Mouse (Mus musculus) lung, embryonic 15.5 days (tissue): ENCODE measurements around the gene Clec2g. TPM values are rescaled to one million over a fixed set of nuclear protein-coding genes. Genes with fewer than 3 reads are reported as not detected.
"Not testable (repeated sequence)": the region's sequence is repeated elsewhere in the genome, so short reads cannot be mapped to it uniquely, and the experiment has no call there.

Experiments used
- ATAC-seq: fragments of 200-750 bp; cut with Nextera tagmentation; 2 replicates; pipeline ENCODE4 v1.8.0; 2017; ENCODE audit warnings: moderate number of reproducible peaks, borderline replicate concordance; ENCODE audit not compliant: low FRiP score, low TSS enrichment; ENCODE audit errors: extremely low read depth
- H3K27ac ChIP-seq: fragments of 300-500 bp; sonication (generic); 2 replicates; pipeline ENCODE4 v1.5.1; 2015; ENCODE audit warnings: moderate library complexity, mild to moderate bottlenecking, inconsistent platforms
- H3K27me3 ChIP-seq: fragments of 300-500 bp; sonication (generic); 2 replicates; pipeline ENCODE4 v1.6.1; 2015; ENCODE audit warnings: inconsistent platforms
- H3K36me3 ChIP-seq: fragments of 300-500 bp; sonication (generic); 2 replicates; pipeline ENCODE4 v1.6.1; 2015; ENCODE audit warnings: inconsistent platforms
- H3K4me1 ChIP-seq: fragments of 300-500 bp; sonication (generic); 2 replicates; pipeline ENCODE4 v1.6.1; 2015; ENCODE audit warnings: inconsistent platforms
- H3K4me2 ChIP-seq: fragments of 300-500 bp; sonication (generic); 2 replicates; pipeline ENCODE4 v1.6.1; 2015; ENCODE audit warnings: inconsistent platforms, mild to moderate bottlenecking, moderate library complexity
- H3K4me3 ChIP-seq: fragments of 300-500 bp; sonication (generic); 2 replicates; pipeline ENCODE4 v1.5.1; 2015; ENCODE audit warnings: mild to moderate bottlenecking, inconsistent platforms
- H3K9ac ChIP-seq: fragments of 300-500 bp; sonication (generic); 2 replicates; pipeline ENCODE4 v1.6.1; 2015; ENCODE audit warnings: inconsistent platforms
- H3K9me3 ChIP-seq: fragments of 300-500 bp; sonication (generic); 2 replicates; pipeline ENCODE4 v1.6.1; 2016; ENCODE audit warnings: inconsistent platforms
- WGBS: fragments of 180-500 bp; shearing (Covaris S2); methylation state at CpG from one replicate; pipeline ENCODE4 v1.1.7; 2015; 5-methylcytosine and 5-hydroxymethylcytosine counted together
- polyA plus RNA-seq: library from polyadenylated mRNA; unstranded; fragments of >200 nt; fragmentation: Nextera tagmentation; extraction: Ambion mirVana; gene quantifications from 2 replicates; pipeline ENCODE4 v1.2.1, GENCODE M21; 2015

The Clec2g gene
- polyA plus RNA-seq, 1 experiment from 2014 or later: not detected

GRCm38 (mm10) chr6:129001392-129001791, 67.2 kb downstream of the Clec2g start:
- H3K4me2 ChIP-seq: no peak overlapping the region
- H3K27me3 ChIP-seq: no peaks in the 10 kb centered on the region
- no peaks in the 10 kb centered on the region for H3K36me3 ChIP-seq
- H3K4me3 ChIP-seq: no peak overlapping the region
- H3K9ac ChIP-seq: no peak overlapping the region
- no peaks in the 10 kb centered on the region for H3K9me3 ChIP-seq
- 81% methylated on average over 2 of the region's 2 CpGs for WGBS
- no peak overlapping the region for H3K27ac ChIP-seq
- no peak for ATAC-seq
- H3K4me1 ChIP-seq: peaks cover 2% of the 10 kb centered on the region; the same call in 1 of the 2 replicates

GRCm38 (mm10) chr6:129008552-129008951, 74.4 kb downstream of the Clec2g start:
- no peaks in the 10 kb centered on the region for H3K36me3 ChIP-seq
- no peak overlapping the region for H3K4me2 ChIP-seq
- no peak overlapping the region for H3K9ac ChIP-seq
- no peak overlapping the region for H3K4me3 ChIP-seq
- H3K27ac ChIP-seq: no peak overlapping the region
- H3K9me3 ChIP-seq: no peaks in the 10 kb centered on the region
- no peak for ATAC-seq
- 84% methylated on average over 8 of the region's 8 CpGs for WGBS
- no peaks in the 10 kb centered on the region for H3K4me1 ChIP-seq
- no peaks in the 10 kb centered on the region for H3K27me3 ChIP-seq

GRCm38 (mm10) chr6:129009846-129010504, 75.8 kb downstream of the Clec2g start:
- ATAC-seq, H3K36me3 ChIP-seq, H3K9me3 ChIP-seq, H3K4me3 ChIP-seq, H3K27me3 ChIP-seq, H3K27ac ChIP-seq, H3K4me1 ChIP-seq, H3K9ac ChIP-seq, H3K4me2 ChIP-seq: not testable (repeated sequence)
- 75% methylated on average over 7 of the region's 7 CpGs for WGBS

- no peaks in the 10 kb centered on the region for H3K36me3 ChIP-seq
- H3K9me3 ChIP-seq: no peaks in the 10 kb centered on the region
- no peak overlapping the region for H3K4me2 ChIP-seq
- no peak overlapping the region for H3K4me3 ChIP-seq
- H3K27ac ChIP-seq: no peak overlapping the region
- 0 out of 2 replicates have a peak, but pooled peaks cover 2% of the 10 kb centered on the region for H3K4me1 ChIP-seq
- H3K9ac ChIP-seq: no peak overlapping the region
- no peaks in the 10 kb centered on the region for H3K27me3 ChIP-seq
- ATAC-seq: no peak
- 93% methylated on average over 3 of the region's 3 CpGs for WGBS
Observed at GRCm38 (mm10) chr6:129010505-129010873, 76.3 kb downstream of the Clec2g start.

- H3K4me3 ChIP-seq, H3K4me1 ChIP-seq, H3K4me2 ChIP-seq, H3K27ac ChIP-seq, H3K9ac ChIP-seq, H3K36me3 ChIP-seq, H3K27me3 ChIP-seq, H3K9me3 ChIP-seq, ATAC-seq: not testable (repeated sequence)
- WGBS: 97% methylated on average over 19 of the region's 23 CpGs
Observed at GRCm38 (mm10) chr6:129012012-129012411, 77.8 kb downstream of the Clec2g start.

GRCm38 (mm10) chr6:129012966-129013365, 78.8 kb downstream of the Clec2g start:
- WGBS: 52% methylated on average over 1 of the region's 1 CpGs
- ATAC-seq: no peak
- no peaks in the 10 kb centered on the region for H3K9me3 ChIP-seq
- H3K4me1 ChIP-seq: 0 out of 2 replicates have a peak, but pooled peaks cover 2% of the 10 kb centered on the region
- no peak overlapping the region for H3K4me2 ChIP-seq
- H3K9ac ChIP-seq: no peak overlapping the region
- no peak overlapping the region for H3K4me3 ChIP-seq
- H3K36me3 ChIP-seq: no peaks in the 10 kb centered on the region
- H3K27ac ChIP-seq: no peak overlapping the region
- H3K27me3 ChIP-seq: no peaks in the 10 kb centered on the region

GRCm38 (mm10) chr6:129013762-129014276, 79.6 kb downstream of the Clec2g start:
- H3K27ac ChIP-seq: no peak overlapping the region
- no peaks in the 10 kb centered on the region for H3K27me3 ChIP-seq
- ATAC-seq: no peak
- no peaks in the 10 kb centered on the region for H3K36me3 ChIP-seq
- no peaks in the 10 kb centered on the region for H3K9me3 ChIP-seq
- 0 out of 2 replicates have a peak, but pooled peaks cover 2% of the 10 kb centered on the region for H3K4me1 ChIP-seq
- H3K4me2 ChIP-seq: no peak overlapping the region
- no peak overlapping the region for H3K9ac ChIP-seq
- 75% methylated on average over 5 of the region's 5 CpGs for WGBS
- H3K4me3 ChIP-seq: no peak overlapping the region

- WGBS: 74% methylated on average over 1 of the region's 1 CpGs
- ATAC-seq: no peak
- Histone ChIP-seq H3K4me3 (no peak overlapping the region), H3K4me2 (no peak overlapping the region), H3K36me3 (no peaks in the 10 kb centered on the region), H3K9me3 (no peaks in the 10 kb centered on the region), H3K9ac (no peak overlapping the region), H3K27me3 (no peaks in the 10 kb centered on the region), H3K27ac (no peak overlapping the region), H3K4me1 (0 out of 2 replicates have a peak, but pooled peaks cover 2% of the 10 kb centered on the region)
Observed at GRCm38 (mm10) chr6:129014399-129014798, 80.2 kb downstream of the Clec2g start.

GRCm38 (mm10) chr6:129027451-129028248, 93.5 kb downstream of the Clec2g start:
- Histone ChIP-seq H3K36me3 (no peaks in the 10 kb centered on the region), H3K9me3 (no peaks in the 10 kb centered on the region), H3K4me3 (no peak overlapping the region), H3K9ac (no peak overlapping the region), H3K27ac (no peak overlapping the region), H3K4me1 (no peaks in the 10 kb centered on the region), H3K27me3 (no peaks in the 10 kb centered on the region), H3K4me2 (no peak overlapping the region)
- ATAC-seq: no peak
- 83% methylated on average over 8 of the region's 8 CpGs for WGBS

GRCm38 (mm10) chr6:129030175-129030824, 96.1 kb downstream of the Clec2g start:
- no peak overlapping the region for H3K27ac ChIP-seq
- H3K9ac ChIP-seq: no peak overlapping the region
- ATAC-seq: no peak
- no peaks in the 10 kb centered on the region for H3K4me1 ChIP-seq
- H3K9me3 ChIP-seq: no peaks in the 10 kb centered on the region
- H3K4me2 ChIP-seq: no peak overlapping the region
- no peaks in the 10 kb centered on the region for H3K36me3 ChIP-seq
- H3K4me3 ChIP-seq: no peak overlapping the region
- H3K27me3 ChIP-seq: no peaks in the 10 kb centered on the region
- WGBS: 47% methylated on average over 6 of the region's 6 CpGs

GRCm38 (mm10) chr6:129030964-129031363, 96.8 kb downstream of the Clec2g start:
- Histone ChIP-seq H3K4me2 (no peak overlapping the region), H3K4me1 (no peaks in the 10 kb centered on the region), H3K36me3 (no peaks in the 10 kb centered on the region), H3K27ac (no peak overlapping the region), H3K4me3 (no peak overlapping the region), H3K27me3 (no peaks in the 10 kb centered on the region), H3K9me3 (no peaks in the 10 kb centered on the region), H3K9ac (no peak overlapping the region)
- WGBS: 83% methylated on average over 2 of the region's 2 CpGs
- no peak for ATAC-seq

- 78% methylated on average over 2 of the region's 2 CpGs for WGBS
- H3K9me3 ChIP-seq: no peaks in the 10 kb centered on the region
- H3K4me1 ChIP-seq: no peaks in the 10 kb centered on the region
Observed at GRCm38 (mm10) chr6:129033397-129033796, 99.2 kb downstream of the Clec2g start.

More at GRCm38 (mm10) chr6:129033397-129033796, 99.2 kb downstream of the Clec2g start:
- Histone ChIP-seq H3K27ac (no peak overlapping the region), H3K4me3 (no peak overlapping the region), H3K4me2 (no peak overlapping the region), H3K36me3 (no peaks in the 10 kb centered on the region), H3K9ac (no peak overlapping the region), H3K27me3 (no peaks in the 10 kb centered on the region)
- no peak for ATAC-seq
